Mouse (Mus musculus) common myeloid progenitor, adult 5-6 weeks (primary cell): ENCODE measurements around the gene Bak1. TPM values are rescaled to one million over a fixed set of nuclear protein-coding genes. Genes with fewer than 3 reads are reported as not detected.
"Not testable (repeated sequence)": the region's sequence is repeated elsewhere in the genome, so short reads cannot be mapped to it uniquely, and the experiment has no call there.

Experiments
- ATAC-seq: replicated peaks from 2 replicates; pipeline ENCODE4 v1.8.0; 2016; ENCODE audit warnings: low read depth, mild to moderate bottlenecking, moderate TSS enrichment, inconsistent platforms; ENCODE audit not compliant: poor library complexity, severe bottlenecking
- total RNA-seq: library from RNA; stranded (forward); fragments of 200-1000, 187-1606 nt; gene quantifications from 2 replicates; pipeline ENCODE4 v1.2.3, GENCODE M21; 2017

The Bak1 gene
- total RNA-seq, 1 experiment from 2014 or later: 53.3 TPM

- ATAC-seq: no peak
These were observed 33.8 kb downstream of the Bak1 start for GRCm38 (mm10) chr17:26995006-26995405.

GRCm38 (mm10) chr17:26994410-26994809, 34.4 kb downstream of the Bak1 start:
- no peak for ATAC-seq

GRCm38 (mm10) chr17:26990521-26990920, 38.3 kb downstream of the Bak1 start:
- no peak for ATAC-seq

GRCm38 (mm10) chr17:26985503-26986179, 43.2 kb downstream of the Bak1 start:
- ATAC-seq: no peak

GRCm38 (mm10) chr17:26983382-26983781, 45.4 kb downstream of the Bak1 start:
- ATAC-seq: no peak

GRCm38 (mm10) chr17:26981050-26981449, 47.8 kb downstream of the Bak1 start:
- peak; percentile 66 for ATAC-seq

GRCm38 (mm10) chr17:26979426-26979825, 49.4 kb downstream of the Bak1 start:
- ATAC-seq: peak; percentile 43; the same call in 1 of the 2 replicates

- ATAC-seq: not testable (repeated sequence)
These were observed 51.5 kb downstream of the Bak1 start for GRCm38 (mm10) chr17:26977354-26977753.

- no peak for ATAC-seq
These were observed 53.4 kb downstream of the Bak1 start for GRCm38 (mm10) chr17:26975415-26975814.

- no peak for ATAC-seq
These were observed 54.3 kb downstream of the Bak1 start for GRCm38 (mm10) chr17:26974547-26974946.

GRCm38 (mm10) chr17:26972703-26973574, 55.9 kb downstream of the Bak1 start, which contains the start of gene Zbtb9:
Zbtb9 (plus strand) TSS chr17:26973167.
- ATAC-seq: peak; percentile 96

GRCm38 (mm10) chr17:26972107-26972506, 56.7 kb downstream of the Bak1 start:
- ATAC-seq: no peak

GRCm38 (mm10) chr17:26971247-26971905, 57.4 kb downstream of the Bak1 start:
- ATAC-seq: no peak

GRCm38 (mm10) chr17:26970221-26970620, 58.6 kb downstream of the Bak1 start:
- ATAC-seq: no peak

Other genes with a start within 250 kb of the Bak1 start
- gene Bnip1, start 247.9 kb downstream of the Bak1 start, total RNA-seq: 68.1 and 68.4 TPM in 2 replicates
- not detected in 2 replicates for gene Nkx2-5, start 184.0 kb downstream of the Bak1 start, total RNA-seq
- 11.9 and 16.7 TPM in 2 replicates for gene Kifc5b, start 111.9 kb downstream of the Bak1 start, total RNA-seq
- gene Phf1, start 96.0 kb downstream of the Bak1 start, total RNA-seq: 3.2 and 3.3 TPM in 2 replicates
- 58.4 and 70.4 TPM in 2 replicates for gene Cuta, start 89.4 kb downstream of the Bak1 start, total RNA-seq
- gene Syngap1, start 87.8 kb downstream of the Bak1 start, total RNA-seq: 9.1 and 14.7 TPM in 2 replicates
- 25.1 and 27.9 TPM in 2 replicates for gene Zbtb9, start 55.8 kb downstream of the Bak1 start, total RNA-seq
- gene Itpr3, start 28.3 kb upstream of the Bak1 start, total RNA-seq: 6.9 and 13.2 TPM in 2 replicates
- 74.7 and 143 TPM in 2 replicates for gene Uqcc2, start 104.9 kb upstream of the Bak1 start, total RNA-seq
- not detected in 2 replicates for gene Ip6k3, start 138.8 kb upstream of the Bak1 start, total RNA-seq
- 20.2 and 44.6 TPM in 2 replicates for gene Lemd2, start 175.5 kb upstream of the Bak1 start, total RNA-seq